ENCODE assay signal across 14 mouse cellular contexts in genomic region chr6:121153177-121153576, GRCm38 (mm10).
"Had no signal": no experiment of that assay in that cellular context is flagged by ENCODE, and none has a peak within 500 bp of the region (broad histone marks: within the 10 kb centered on the region; RNA-seq: fewer than 3 reads in every experiment).

No protein-coding gene starts in this region.

- DNase-seq: gastrocnemius, adult 2 months; gastrocnemius, postnatal 10 days; gastrocnemius, postnatal 25 days; heart, adult 18-20 months; heart, postnatal 10 days; heart, postnatal 4 days; kidney, adult 18-20 months; kidney, adult 8-10 months; kidney, postnatal 14 days; kidney, postnatal 36 days; layer of hippocampus, adult 9-11 months; layer of hippocampus, postnatal 36 days; liver; liver, embryonic 13.5 days had no signal
